Mouse (Mus musculus) small intestine, adult 2 months (tissue): ENCODE data around the gene Clca1. TPM values are rescaled to one million over a fixed set of nuclear protein-coding genes. Genes with fewer than 3 reads are reported as not detected.
A peak's percentile ranks its signal among the peaks of the same experiment; 100 is the strongest.

Experiments used
- H3K27ac ChIP-seq: fragments of 200-500 bp; 2 replicates; pipeline ENCODE4 v1.5.1; 2012; ENCODE audit warnings: low read depth, low read length, control low read depth, inconsistent platforms; ENCODE audit not compliant: insufficient read depth
- H3K27me3 ChIP-seq: fragments of 200-500 bp; 2 replicates; pipeline ENCODE4 v1.6.1; 2012; ENCODE audit warnings: mild to moderate bottlenecking, moderate library complexity, low read length, inconsistent platforms; ENCODE audit not compliant: control insufficient read depth, insufficient read depth
- H3K36me3 ChIP-seq: fragments of 200-500 bp; 2 replicates; pipeline ENCODE4 v1.6.1; 2012; ENCODE audit warnings: mild to moderate bottlenecking, low read length, control low read depth, inconsistent platforms; ENCODE audit not compliant: control insufficient read depth, insufficient read depth
- H3K4me1 ChIP-seq: fragments of 200-500 bp; 2 replicates; pipeline ENCODE4 v1.6.1; 2012; ENCODE audit warnings: low read length, inconsistent platforms, mixed read lengths; ENCODE audit not compliant: control insufficient read depth, insufficient read depth, insufficient read length
- H3K4me3 ChIP-seq: fragments of 200-500 bp; 2 replicates; pipeline ENCODE4 v1.5.1; 2012; ENCODE audit warnings: low read depth, mild to moderate bottlenecking, control low read depth, inconsistent platforms, low read length, moderate library complexity
- CTCF ChIP-seq: fragments of 200-500 bp; IDR thresholded peaks from 2 replicates; pipeline ENCODE4 v1.5.1; 2012; ENCODE audit warnings: low read depth, mild to moderate bottlenecking, control low read depth, inconsistent platforms, low read length, moderate library complexity, mixed read lengths; ENCODE audit not compliant: insufficient replicate concordance, insufficient read length; ENCODE audit errors: extremely low read depth
- POLR2A ChIP-seq: fragments of 200-500 bp; IDR thresholded peaks from 2 replicates; pipeline ENCODE4 v1.6.1; 2012; ENCODE audit warnings: low read depth, mild to moderate bottlenecking, control low read depth, inconsistent platforms, low read length, moderate library complexity
- WGBS: fragments of 180-500 bp; shearing (Covaris S2); methylation state at CpG from one replicate; pipeline ENCODE4 v1.1.7; 2018; 5-methylcytosine and 5-hydroxymethylcytosine counted together
- polyA plus RNA-seq: library from polyadenylated mRNA; depleted of rRNA; stranded (reverse); fragments of >200 nt; gene quantifications from 2 replicates; pipeline ENCODE4 v1.2.3, GENCODE M21; 2012

The Clca1 gene
- polyA plus RNA-seq, 1 experiment: 251 TPM

- H3K4me3 ChIP-seq: no peak overlapping the region
- H3K27ac ChIP-seq: no peak overlapping the region
- no peaks in the 10 kb centered on the region for H3K27me3 ChIP-seq
- H3K36me3 ChIP-seq: no peaks in the 10 kb centered on the region
- 81% methylated on average over 3 of the region's 3 CpGs for WGBS
- H3K4me1 ChIP-seq: no peaks in the 10 kb centered on the region
- TF ChIP-seq CTCF (no peak), POLR2A (no peak)
Observed at GRCm38 (mm10) chr3:145028036-145028435, 4.5 kb downstream of the Clca1 start.

GRCm38 (mm10) chr3:145026750-145027149, 5.8 kb downstream of the Clca1 start:
- H3K27me3 ChIP-seq: no peaks in the 10 kb centered on the region
- H3K4me3 ChIP-seq: no peak overlapping the region
- no peaks in the 10 kb centered on the region for H3K36me3 ChIP-seq
- WGBS: 24% methylated on average over 3 of the region's 3 CpGs
- H3K4me1 ChIP-seq: no peaks in the 10 kb centered on the region
- TF ChIP-seq POLR2A (no peak), CTCF (peak; percentile 59; the same call in 1 of the 2 replicates)
- H3K27ac ChIP-seq: no peak overlapping the region

GRCm38 (mm10) chr3:145017807-145018206, 14.8 kb downstream of the Clca1 start:
- H3K36me3 ChIP-seq: no peaks in the 10 kb centered on the region
- no peak overlapping the region for H3K4me3 ChIP-seq
- H3K27me3 ChIP-seq: no peaks in the 10 kb centered on the region
- no peak overlapping the region for H3K27ac ChIP-seq
- 71% methylated on average over 3 of the region's 3 CpGs for WGBS
- TF ChIP-seq CTCF (no peak), POLR2A (no peak)
- no peaks in the 10 kb centered on the region for H3K4me1 ChIP-seq

GRCm38 (mm10) chr3:145004422-145004821, 28.2 kb downstream of the Clca1 start:
- no peak overlapping the region for H3K27ac ChIP-seq
- 24% methylated on average over 5 of the region's 5 CpGs for WGBS
- no peak overlapping the region for H3K4me3 ChIP-seq
- H3K36me3 ChIP-seq: no peaks in the 10 kb centered on the region
- TF ChIP-seq POLR2A: no peak
- TF ChIP-seq CTCF: no peak
- H3K4me1 ChIP-seq: peaks cover 14% of the 10 kb centered on the region
- H3K27me3 ChIP-seq: no peaks in the 10 kb centered on the region

GRCm38 (mm10) chr3:145000912-145001311, 31.7 kb downstream of the Clca1 start:
- Histone ChIP-seq H3K27ac (no peak overlapping the region), H3K4me3 (no peak overlapping the region), H3K36me3 (no peaks in the 10 kb centered on the region), H3K27me3 (no peaks in the 10 kb centered on the region), H3K4me1 (peaks cover 12% of the 10 kb centered on the region)
- 17% methylated on average over 1 of the region's 1 CpGs for WGBS
- TF ChIP-seq POLR2A (no peak), CTCF (no peak)

DNA sequence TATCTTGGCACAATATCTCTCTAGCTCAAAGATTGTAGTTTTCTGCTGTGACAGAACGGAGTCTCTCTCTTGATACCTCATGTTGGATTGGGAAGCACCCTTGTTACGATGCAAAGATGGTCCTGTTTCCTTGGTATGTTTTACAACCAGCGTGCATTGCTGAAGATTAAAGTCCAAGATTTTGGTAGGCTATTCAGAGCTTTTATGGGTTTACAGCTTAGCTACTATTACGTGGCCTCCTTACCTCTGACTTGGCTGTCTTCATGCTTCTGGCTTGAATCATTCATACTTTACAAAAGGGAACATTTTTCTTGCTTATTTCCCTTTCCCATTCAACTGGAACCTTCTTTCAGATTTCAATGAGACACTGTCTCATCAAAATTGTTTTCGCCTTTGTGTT, 39.5 kb downstream of the Clca1 start:
- TF ChIP-seq CTCF: no peak
- TF ChIP-seq POLR2A: no peak
- H3K4me1 ChIP-seq: 0 out of 2 replicates have a peak, but pooled peaks cover 2% of the 10 kb centered on the region
- 33% methylated on average over 5 of the region's 5 CpGs for WGBS

DNA sequence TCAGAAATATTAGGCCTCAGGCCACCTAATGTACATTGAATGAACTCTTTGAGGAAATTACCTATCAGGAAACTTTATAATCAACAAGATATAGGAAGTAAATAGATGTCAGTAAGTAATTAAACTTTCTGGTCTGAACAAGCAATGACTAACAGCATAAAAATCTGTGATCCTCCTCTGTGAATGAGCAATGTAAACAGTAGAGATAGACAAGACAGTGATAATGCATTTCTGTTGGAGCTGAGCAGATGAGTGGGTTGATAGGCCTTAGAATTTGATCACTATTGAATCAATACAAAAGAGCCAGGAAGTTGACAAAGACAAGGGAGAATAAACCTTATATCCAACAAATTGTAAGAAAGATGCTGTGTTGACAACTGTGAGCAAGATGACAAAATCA, 40.0 kb downstream of the Clca1 start:
- H3K4me1 ChIP-seq: 0 out of 2 replicates have a peak, but pooled peaks cover 2% of the 10 kb centered on the region
- no peaks in the 10 kb centered on the region for H3K27me3 ChIP-seq
- no peak for TF ChIP-seq POLR2A
- no peak for TF ChIP-seq CTCF
- no peaks in the 10 kb centered on the region for H3K36me3 ChIP-seq
- H3K27ac ChIP-seq: no peak overlapping the region; the same call in 1 of the 2 replicates
- H3K4me3 ChIP-seq: no peak overlapping the region

More for the DNA sequence above, 39.5 kb downstream of the Clca1 start:
- H3K4me3 ChIP-seq: no peak overlapping the region
- H3K36me3 ChIP-seq: no peaks in the 10 kb centered on the region
- H3K27me3 ChIP-seq: no peaks in the 10 kb centered on the region
- no peak overlapping the region; the same call in 1 of the 2 replicates for H3K27ac ChIP-seq
